Mouse (Mus musculus) induced T-regulatory cell, adult 2 months (primary cell): ENCODE results near the gene Tmigd3.
A peak's percentile ranks its signal among the peaks of the same experiment; 100 is the strongest.

ENCODE experiments used
- DNase-seq: peaks from one replicate; pipeline ENCODE4 v3.0.0-alpha.2; 2012; ENCODE audit warnings: low read depth

Tmigd3 gene

GRCm38 (mm10) chr3:105870558-105870957, at the start of gene Tmigd3, which contains the start of gene Adora3:
Gene Tmigd3, plus strand, starts transcription at chr3:105870903.
Gene Adora3, plus strand, starts transcription at chr3:105870858.
- no peak for DNase-seq

DNA sequence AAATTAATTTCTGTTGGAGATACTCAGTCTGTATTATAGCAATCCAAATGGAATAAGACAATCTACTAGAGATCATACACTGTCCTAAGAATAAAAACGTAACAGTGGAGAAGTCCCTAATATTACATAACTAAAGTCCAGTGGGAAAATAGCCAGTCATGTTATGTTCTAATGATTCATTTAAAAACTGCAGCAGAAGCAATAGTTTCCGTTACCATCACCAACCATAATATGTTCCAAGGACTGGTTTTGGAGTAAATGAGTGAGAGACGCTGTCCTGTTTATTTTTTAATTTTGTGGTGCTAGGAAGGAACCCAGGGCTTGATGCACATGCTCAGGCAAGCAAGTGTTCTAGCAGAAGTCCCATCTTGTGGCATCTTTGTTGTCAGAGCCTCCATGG, 49.2 kb upstream of the Tmigd3 start:
- DNase-seq: no peak

- DNase-seq: no peak
Measured at GRCm38 (mm10) chr3:105823609-105824008, 47.1 kb upstream of the Tmigd3 start.

DNA sequence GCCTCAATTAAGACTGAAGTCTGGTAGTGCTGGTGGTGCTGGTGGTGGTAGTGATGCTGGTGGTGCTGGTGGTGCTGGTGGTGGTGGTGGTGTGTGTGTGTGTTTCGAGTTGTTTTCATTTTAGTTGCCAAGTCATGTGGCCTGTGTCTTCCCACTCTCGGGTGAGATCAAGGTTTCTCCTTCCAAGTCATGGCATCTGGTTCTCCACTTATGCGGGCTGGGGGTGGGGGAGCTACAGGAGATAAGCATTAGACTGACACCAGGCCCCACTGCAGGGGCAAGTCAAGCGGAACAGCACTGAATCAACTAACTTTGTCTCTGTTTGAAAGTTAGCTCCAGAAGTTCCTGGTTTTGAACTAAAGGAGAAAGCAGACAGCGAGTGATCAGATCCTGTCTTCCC, 46.6 kb upstream of the Tmigd3 start:
- DNase-seq: no peak

DNA sequence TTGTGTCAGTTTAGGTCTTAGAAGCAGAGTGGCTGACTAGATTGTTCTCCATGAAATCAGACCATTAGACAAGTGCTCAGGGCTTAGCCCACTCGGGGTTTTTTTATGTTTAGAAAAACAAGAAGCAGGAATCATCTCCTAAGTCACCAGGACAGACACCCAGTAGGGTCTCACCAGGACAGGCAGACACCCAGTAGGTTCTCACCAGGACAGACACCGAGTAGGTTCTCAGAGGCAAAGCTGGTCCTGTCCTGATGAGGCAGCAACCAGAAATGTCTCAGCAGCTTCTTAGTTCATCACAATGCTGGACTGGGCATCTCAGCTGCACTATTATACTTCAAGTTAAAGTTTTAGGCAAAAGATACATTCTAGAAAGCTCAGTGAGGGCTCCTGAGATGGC, 46.0 kb upstream of the Tmigd3 start:
- no peak for DNase-seq

DNA sequence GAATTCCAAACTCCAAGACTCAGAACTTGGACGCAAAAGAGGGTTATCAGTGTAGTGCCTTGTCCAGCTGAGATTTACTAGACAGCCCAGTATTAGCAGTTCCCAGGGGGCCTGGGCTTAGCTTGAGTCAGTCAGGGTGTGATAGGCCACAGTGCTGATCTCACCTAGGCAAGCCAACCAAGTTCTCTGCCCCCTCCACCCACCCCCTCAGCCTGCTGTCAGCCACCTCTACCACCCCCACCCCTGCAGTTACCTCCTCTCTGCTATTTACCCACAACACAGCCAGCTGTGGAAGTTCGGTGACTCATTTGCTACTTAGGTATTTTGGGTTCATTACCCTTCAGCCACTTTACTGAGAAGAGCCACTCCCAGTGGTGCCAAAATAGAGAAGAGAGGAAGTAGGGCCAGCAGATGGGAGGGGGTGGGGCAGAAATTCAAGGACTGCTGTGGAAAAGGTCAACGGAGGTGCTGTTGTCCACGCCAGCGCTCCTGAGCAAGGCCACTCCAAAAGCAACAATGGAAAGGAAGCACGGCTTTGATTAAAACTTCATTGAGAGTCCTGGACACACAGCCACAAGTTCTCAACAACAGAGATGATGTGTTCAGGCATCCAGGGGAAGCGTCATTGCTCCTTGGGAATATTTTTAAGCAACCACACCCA, 45.1 kb upstream of the Tmigd3 start:
- DNase-seq: peak; percentile 66

DNA sequence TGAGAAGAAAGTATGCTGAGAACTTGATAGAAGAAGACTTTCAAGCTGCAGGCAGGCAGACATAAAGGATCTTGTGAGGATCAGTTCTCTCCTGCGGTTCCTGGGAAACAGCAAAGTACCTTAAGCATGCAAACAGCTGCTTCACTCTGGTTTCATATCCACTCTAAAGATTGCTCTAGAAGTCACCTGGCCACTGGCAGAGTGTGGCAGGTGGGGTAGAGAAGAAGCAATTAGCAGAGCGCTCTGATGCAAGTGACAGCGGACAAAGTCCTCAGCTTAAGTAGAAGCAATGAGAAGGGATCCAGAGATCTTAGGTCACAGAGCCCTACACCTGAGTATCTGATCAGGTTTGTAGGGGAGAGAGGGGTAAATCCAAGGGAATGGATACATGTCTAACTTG, 39.1 kb upstream of the Tmigd3 start:
- no peak for DNase-seq

GRCm38 (mm10) chr3:105835875-105836274, 34.8 kb upstream of the Tmigd3 start:
- DNase-seq: no peak

DNA sequence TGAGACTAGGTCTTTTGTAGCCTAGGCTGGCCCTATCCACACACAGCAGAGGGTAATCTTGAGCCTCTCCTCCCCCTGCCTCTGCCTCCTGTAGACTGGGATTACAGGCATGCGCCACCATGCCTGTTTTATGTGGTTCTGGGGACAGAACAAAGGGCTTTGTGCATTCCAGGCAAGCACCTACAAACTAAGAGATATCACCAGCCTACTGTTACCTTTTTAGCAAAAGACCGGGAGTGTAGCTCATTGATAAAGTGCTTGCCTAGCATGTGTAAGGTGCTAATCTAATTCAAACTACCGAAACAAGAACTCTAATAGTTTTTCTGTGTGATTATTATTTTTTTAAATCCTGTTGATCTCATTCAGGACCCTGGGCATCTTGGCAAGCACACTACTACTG, 33.8 kb upstream of the Tmigd3 start:
- DNase-seq: no peak

DNA sequence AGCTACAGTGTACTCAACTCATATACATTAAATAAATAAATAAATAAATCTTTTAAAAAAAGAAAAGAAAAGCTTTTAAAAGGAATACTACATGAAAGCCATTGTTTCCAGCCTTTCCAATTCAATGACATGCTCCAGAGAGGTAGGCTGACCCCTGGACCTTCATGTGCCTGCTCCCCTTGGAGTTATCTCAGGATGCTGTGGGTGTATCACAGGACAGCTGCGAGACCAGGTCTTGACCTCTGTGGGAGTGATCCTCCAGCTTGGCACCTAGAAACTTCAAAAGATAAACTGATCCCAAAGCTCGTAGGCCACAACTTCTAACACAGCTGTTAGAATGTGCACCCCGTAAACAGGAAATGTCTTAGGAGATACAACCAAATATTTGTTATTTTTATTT, 32.0 kb upstream of the Tmigd3 start:
- no peak for DNase-seq

DNA sequence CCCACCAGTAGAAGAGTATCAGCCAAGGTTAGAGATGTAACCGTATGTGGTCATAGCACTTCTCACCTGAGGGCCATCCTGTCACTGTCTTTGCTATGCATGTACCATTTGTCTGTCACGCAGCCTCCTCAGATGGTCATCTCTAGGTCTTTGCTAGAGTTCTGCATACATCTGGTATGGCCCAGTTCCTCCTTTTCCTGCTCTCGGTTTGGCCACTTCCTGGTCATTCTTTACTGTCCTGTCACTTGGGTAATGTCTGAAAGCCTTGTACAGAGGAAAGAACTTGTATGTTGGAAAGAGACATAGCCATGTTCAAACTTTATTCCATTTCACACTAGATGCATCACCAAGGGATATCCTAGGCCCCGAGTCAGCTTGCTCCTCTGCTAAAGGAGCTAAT, 30.9 kb upstream of the Tmigd3 start:
- no peak for DNase-seq

DNA sequence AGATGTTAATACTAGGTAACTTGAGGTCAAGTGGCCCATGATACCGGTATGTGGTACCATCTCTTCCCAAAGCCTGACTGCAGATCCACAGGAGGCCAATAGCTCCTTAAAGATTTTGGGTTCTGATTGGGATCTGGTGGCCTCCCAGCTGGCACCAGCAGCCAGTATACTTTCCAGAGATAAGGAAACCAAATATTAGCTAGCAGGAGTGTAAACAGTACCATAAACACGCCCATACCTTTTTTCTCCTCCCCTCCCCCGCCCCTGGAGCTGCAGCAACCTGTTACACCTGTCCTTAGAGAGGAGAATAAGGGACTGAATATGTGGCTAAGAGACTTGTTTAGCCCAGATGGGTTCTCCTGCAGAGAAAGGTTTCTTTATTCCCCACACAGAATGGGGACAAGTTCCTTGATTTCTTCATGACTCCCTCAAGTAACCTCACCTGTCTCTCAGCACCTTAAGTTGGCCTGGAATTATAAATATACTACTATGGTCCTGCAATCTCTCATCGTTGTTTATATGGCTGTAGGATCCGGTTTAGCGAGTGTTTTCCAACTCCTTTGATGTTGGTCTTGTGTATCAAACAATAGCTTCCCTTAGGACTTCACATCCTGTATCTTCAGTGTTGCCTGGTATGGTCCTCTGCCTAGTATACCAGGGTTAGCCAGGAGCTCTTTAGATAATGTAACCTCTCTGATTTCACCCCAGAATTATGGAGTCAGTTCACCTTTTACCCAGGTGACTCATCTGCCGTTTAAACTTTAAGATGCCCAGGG, 24.2 kb upstream of the Tmigd3 start:
- DNase-seq: no peak

- DNase-seq: no peak
Measured at GRCm38 (mm10) chr3:105853781-105854180, 16.9 kb upstream of the Tmigd3 start.

DNA sequence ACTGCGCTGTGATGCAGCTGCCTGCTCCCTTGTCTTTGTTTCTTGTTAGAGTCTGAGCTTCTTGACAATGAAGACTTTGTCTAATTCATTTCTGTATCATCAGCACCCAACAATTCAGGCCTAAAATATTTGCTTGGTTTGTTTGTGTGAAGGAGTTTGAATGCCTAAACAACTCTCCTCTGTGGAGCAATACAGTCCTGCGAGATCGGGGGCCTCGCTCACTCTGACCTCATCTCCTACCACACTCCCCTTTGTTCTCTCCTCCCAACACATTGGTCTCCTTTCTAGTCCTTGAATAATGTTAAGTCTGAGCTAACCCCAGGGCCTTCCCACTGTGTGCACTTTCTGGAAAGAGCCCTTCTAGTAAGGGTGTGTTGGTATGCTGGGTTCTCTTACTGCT, 15.9 kb upstream of the Tmigd3 start:
- DNase-seq: no peak

DNA sequence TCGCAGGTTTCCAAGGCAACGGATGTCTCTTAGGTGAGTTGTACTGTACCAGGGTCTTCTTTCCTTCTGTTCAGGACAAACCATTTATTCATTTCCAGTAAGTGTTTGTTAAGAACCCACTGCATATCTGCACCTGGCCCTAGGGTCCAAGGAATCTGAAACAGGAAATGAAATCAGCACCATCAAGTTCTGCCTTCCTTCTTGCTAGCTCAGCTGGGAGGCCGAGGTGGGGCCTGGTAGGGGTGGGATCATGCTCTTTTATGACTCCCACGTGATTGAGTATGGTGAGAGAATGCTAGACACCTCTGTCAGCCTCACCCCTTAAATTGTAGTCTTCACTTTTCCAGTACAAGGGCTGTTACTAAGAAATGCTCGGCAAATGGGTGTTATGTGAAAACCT, 13.2 kb upstream of the Tmigd3 start:
- no peak for DNase-seq

- DNase-seq: no peak
Measured at GRCm38 (mm10) chr3:105861747-105862366, 8.8 kb upstream of the Tmigd3 start.

DNA sequence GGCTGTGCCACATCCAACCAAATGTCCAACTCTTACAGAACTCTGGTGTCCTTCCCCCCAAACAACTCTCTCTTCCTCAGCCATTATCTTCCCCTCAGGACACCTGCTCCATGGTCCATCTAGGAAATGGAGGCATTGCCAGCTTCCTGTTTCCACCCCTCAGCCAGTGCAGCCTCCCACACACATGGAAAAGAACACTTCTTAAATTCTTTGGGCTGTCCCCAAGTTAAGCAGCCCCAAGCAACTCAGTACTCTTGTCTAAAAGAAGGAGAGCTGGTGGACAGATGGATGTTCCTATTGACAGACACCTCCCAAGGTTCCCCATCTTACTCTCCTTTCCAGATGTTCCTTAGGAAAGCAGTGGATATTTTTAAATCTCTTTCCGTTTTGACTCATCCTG, 6.6 kb upstream of the Tmigd3 start:
- DNase-seq: no peak

GRCm38 (mm10) chr3:105865122-105865521, 5.6 kb upstream of the Tmigd3 start:
- no peak for DNase-seq

- DNase-seq: no peak
Measured at GRCm38 (mm10) chr3:105868135-105868534, 2.6 kb upstream of the Tmigd3 start.

GRCm38 (mm10) chr3:105872034-105872433, 1.3 kb downstream of the Tmigd3 start:
- no peak for DNase-seq

DNA sequence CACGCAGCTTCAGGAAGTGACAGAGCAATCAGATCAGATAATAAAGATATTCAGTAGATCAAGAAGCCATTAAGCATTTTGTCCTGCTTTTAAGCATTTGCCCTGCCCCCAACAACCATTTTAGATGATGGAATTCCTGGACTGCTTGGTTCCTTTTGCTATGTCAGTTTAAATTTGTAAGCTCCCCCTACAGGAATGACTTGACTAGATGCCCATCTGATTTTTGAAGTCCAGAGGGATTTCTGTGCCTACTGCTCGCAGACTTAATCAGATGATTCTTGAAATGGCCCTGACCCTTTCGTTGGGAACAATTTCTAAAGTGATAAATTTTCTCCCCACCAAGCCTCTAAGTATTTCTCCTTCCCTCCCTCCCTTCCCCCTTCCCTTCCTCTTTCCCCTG, 1.9 kb downstream of the Tmigd3 start:
- no peak for DNase-seq

DNA sequence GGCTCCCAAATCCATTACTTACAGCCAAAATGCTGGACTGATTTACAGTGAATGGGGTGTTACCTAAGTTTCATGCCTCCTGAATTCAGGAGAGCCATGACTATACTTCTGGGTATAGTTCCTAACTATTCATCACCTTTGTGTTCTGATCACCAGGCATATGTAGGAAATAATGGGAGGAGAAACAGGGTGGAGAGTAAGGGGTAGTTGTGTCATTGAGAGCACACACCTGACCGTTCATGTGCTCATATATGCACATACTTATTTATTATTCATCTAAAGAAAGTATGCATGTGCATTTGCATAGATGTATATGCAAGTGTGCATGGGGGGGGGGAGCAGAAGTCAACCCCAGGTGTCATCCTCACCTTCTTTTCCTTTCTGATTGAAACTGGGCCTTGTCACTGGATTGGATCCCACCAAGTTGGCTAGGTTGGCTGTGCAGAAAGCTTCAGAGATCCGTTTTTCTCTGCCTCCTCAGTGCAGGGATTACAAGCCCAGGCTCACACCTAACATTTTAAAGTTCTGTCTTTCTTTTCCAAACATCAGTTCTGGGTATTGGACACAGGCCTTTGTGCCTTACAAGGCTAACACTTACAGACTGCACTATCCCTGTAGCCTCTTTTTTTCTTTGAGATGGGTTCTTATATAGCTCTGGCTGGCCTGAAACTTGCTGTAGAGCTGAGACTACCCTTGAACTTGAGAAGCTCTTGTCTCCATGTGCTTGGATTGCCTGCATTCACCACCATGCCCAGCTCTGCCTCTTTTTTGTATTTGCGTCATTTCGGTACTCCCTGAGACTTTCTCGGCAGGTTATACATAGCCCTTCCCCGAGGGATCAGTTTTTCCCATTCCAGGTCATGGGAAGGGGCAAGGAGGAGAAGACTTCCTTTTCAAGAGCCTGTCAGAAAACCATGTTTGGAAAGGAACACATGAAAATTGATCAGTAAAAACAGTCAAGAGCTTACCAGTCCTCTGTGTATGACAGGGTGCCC, 3.0 kb downstream of the Tmigd3 start:
- DNase-seq: no peak
